Mouse (Mus musculus) midbrain, embryonic 14.5 days (tissue): Measurements from ENCODE around the gene Papolb. TPM values are rescaled to one million over a fixed set of nuclear protein-coding genes. Genes with fewer than 3 reads are reported as not detected.

Source experiments
- ATAC-seq: fragments of 200-750 bp; cut with Nextera tagmentation; 2 replicates; pipeline ENCODE4 v1.8.0; 2017; ENCODE audit warnings: moderate number of reproducible peaks, moderate library complexity; ENCODE audit not compliant: low FRiP score, low TSS enrichment
- DNase-seq: peaks from one replicate; pipeline ENCODE4 v3.0.0-alpha.2; 2015
- H3K27ac ChIP-seq: fragments of 300-500 bp; sonication (generic); replicated peaks from 2 replicates; pipeline ENCODE4 v1.5.1; 2014; ENCODE audit warnings: mild to moderate bottlenecking, low read depth, low read length, moderate library complexity
- H3K27me3 ChIP-seq: fragments of 300-500 bp; sonication (generic); 2 replicates; pipeline ENCODE4 v1.6.1; 2014; ENCODE audit warnings: low read length, control low read depth, mixed read lengths; ENCODE audit not compliant: control insufficient read depth, insufficient read depth
- H3K36me3 ChIP-seq: fragments of 300-500 bp; sonication (generic); 2 replicates; pipeline ENCODE4 v1.6.1; 2014; ENCODE audit warnings: low read length, control low read depth; ENCODE audit not compliant: control insufficient read depth, insufficient read depth
- H3K4me1 ChIP-seq: fragments of 300-500 bp; sonication (generic); 2 replicates; pipeline ENCODE4 v1.6.1; 2014; ENCODE audit warnings: mild to moderate bottlenecking, antibody characterized with exemption, low read length, control low read depth; ENCODE audit not compliant: control insufficient read depth, insufficient read depth
- H3K4me2 ChIP-seq: fragments of 300-500 bp; sonication (generic); 2 replicates; pipeline ENCODE4 v1.6.1; 2014; ENCODE audit warnings: mild to moderate bottlenecking, low read length, moderate library complexity
- H3K4me3 ChIP-seq: fragments of 300-500 bp; sonication (generic); replicated peaks from 2 replicates; pipeline ENCODE4 v1.5.1; 2014; ENCODE audit warnings: low read depth, low read length
- H3K9ac ChIP-seq: fragments of 300-500 bp; sonication (generic); replicated peaks from 2 replicates; pipeline ENCODE4 v1.6.1; 2014; ENCODE audit warnings: mild to moderate bottlenecking, low read length, moderate library complexity
- H3K9me3 ChIP-seq: fragments of 300-500 bp; sonication (generic); 2 replicates; pipeline ENCODE4 v1.6.1; 2016; ENCODE audit warnings: low read length, control low read depth, mixed read lengths; ENCODE audit not compliant: control insufficient read depth
- WGBS: fragments of 180-500 bp; shearing (Covaris S2); extraction: QIAGEN DNeasy Blood & Tissue Kit; methylation state at CpG from one replicate; pipeline ENCODE4 v1.1.7; 2014; 5-methylcytosine and 5-hydroxymethylcytosine counted together
- polyA plus RNA-seq: library from polyadenylated mRNA; unstranded; fragments of >200 nt; fragmentation: Nextera tagmentation; extraction: Ambion mirVana; gene quantifications from 2 replicates; pipeline ENCODE4 v1.2.1, GENCODE M21; 2014

Gene Papolb
- polyA plus RNA-seq, 1 experiment from 2014 or later: 0.34 TPM

GRCm38 (mm10) chr5:142505695-142506423 lies 24.0 kb downstream of the Papolb start:
- Histone ChIP-seq H3K9me3 (no peaks in the 10 kb centered on the region), H3K27ac (no peak overlapping the region), H3K4me2 (no peak overlapping the region), H3K27me3 (no peaks in the 10 kb centered on the region), H3K4me1 (peaks cover 12% of the 10 kb centered on the region), H3K4me3 (no peak overlapping the region), H3K36me3 (0 out of 2 replicates have a peak, but pooled peaks cover 9% of the 10 kb centered on the region), H3K9ac (no peak overlapping the region)
- ATAC-seq: no peak
- 85% methylated on average over 3 of the region's 3 CpGs for WGBS
- no peak for DNase-seq

GRCm38 (mm10) chr5:142504175-142504574 lies 25.7 kb downstream of the Papolb start:
- DNase-seq (no peak), ATAC-seq (no peak)
- WGBS: 88% methylated on average over 3 of the region's 3 CpGs
- Histone ChIP-seq H3K4me1 (peaks cover 4% of the 10 kb centered on the region), H3K36me3 (0 out of 2 replicates have a peak, but pooled peaks cover 9% of the 10 kb centered on the region), H3K4me2 (no peak overlapping the region), H3K9me3 (no peaks in the 10 kb centered on the region), H3K27ac (no peak overlapping the region), H3K27me3 (no peaks in the 10 kb centered on the region), H3K9ac (no peak overlapping the region), H3K4me3 (no peak overlapping the region)

- no peak overlapping the region for H3K9ac ChIP-seq
- H3K4me1 ChIP-seq: no peaks in the 10 kb centered on the region
- DNase-seq (peak; percentile 91), ATAC-seq (peak; percentile 73)
- no peak overlapping the region for H3K4me3 ChIP-seq
- H3K9me3 ChIP-seq: no peaks in the 10 kb centered on the region
- H3K36me3 ChIP-seq: 0 out of 2 replicates have a peak, but pooled peaks cover 14% of the 10 kb centered on the region
- H3K27me3 ChIP-seq: no peaks in the 10 kb centered on the region
- WGBS: 3% methylated on average over 3 of the region's 3 CpGs
- H3K27ac ChIP-seq: no peak overlapping the region
- no peak overlapping the region for H3K4me2 ChIP-seq
Measured at GRCm38 (mm10) chr5:142502414-142502813, 27.5 kb downstream of the Papolb start.

GRCm38 (mm10) chr5:142500918-142501317 lies 29.0 kb downstream of the Papolb start:
- DNase-seq: no peak
- Histone ChIP-seq H3K27me3 (no peaks in the 10 kb centered on the region), H3K9ac (no peak overlapping the region), H3K4me2 (no peak overlapping the region), H3K27ac (no peak overlapping the region), H3K4me1 (no peaks in the 10 kb centered on the region), H3K9me3 (no peaks in the 10 kb centered on the region), H3K4me3 (no peak overlapping the region), H3K36me3 (peaks cover 9% of the 10 kb centered on the region; the same call in 1 of the 2 replicates)
- WGBS: 87% methylated on average over 10 of the region's 10 CpGs
- no peak for ATAC-seq

- ATAC-seq (no peak), DNase-seq (peak; percentile 71)
- peaks cover 9% of the 10 kb centered on the region; the same call in 1 of the 2 replicates for H3K36me3 ChIP-seq
- no peak overlapping the region for H3K4me3 ChIP-seq
- no peak overlapping the region for H3K9ac ChIP-seq
- H3K4me1 ChIP-seq: no peaks in the 10 kb centered on the region
- H3K4me2 ChIP-seq: no peak overlapping the region
- no peaks in the 10 kb centered on the region for H3K9me3 ChIP-seq
- no peak overlapping the region for H3K27ac ChIP-seq
- H3K27me3 ChIP-seq: no peaks in the 10 kb centered on the region
- WGBS: 32% methylated on average over 3 of the region's 3 CpGs
Measured at GRCm38 (mm10) chr5:142498964-142499363, 30.9 kb downstream of the Papolb start.

GRCm38 (mm10) chr5:142495321-142496096 lies 34.4 kb downstream of the Papolb start:
- 56% methylated on average over 14 of the region's 14 CpGs for WGBS
- no peak overlapping the region for H3K9ac ChIP-seq
- H3K4me2 ChIP-seq: no peak overlapping the region
- H3K4me1 ChIP-seq: no peaks in the 10 kb centered on the region
- peaks cover 11% of the 10 kb centered on the region; the same call in 1 of the 2 replicates for H3K36me3 ChIP-seq
- H3K9me3 ChIP-seq: no peaks in the 10 kb centered on the region
- H3K27ac ChIP-seq: no peak overlapping the region
- no peak overlapping the region for H3K4me3 ChIP-seq
- DNase-seq: peak; percentile 23
- ATAC-seq: no peak
- H3K27me3 ChIP-seq: no peaks in the 10 kb centered on the region

GRCm38 (mm10) chr5:142493307-142493706 lies 36.6 kb downstream of the Papolb start:
- ATAC-seq: no peak
- no peak overlapping the region for H3K9ac ChIP-seq

GRCm38 (mm10) chr5:142489955-142490707 lies 39.7 kb downstream of the Papolb start:
- ATAC-seq (no peak), DNase-seq (no peak)
- WGBS: 77% methylated on average over 9 of the region's 9 CpGs
- Histone ChIP-seq H3K9ac (no peak overlapping the region), H3K27me3 (no peaks in the 10 kb centered on the region), H3K36me3 (0 out of 2 replicates have a peak, but pooled peaks cover 7% of the 10 kb centered on the region), H3K4me2 (no peak overlapping the region), H3K4me1 (no peaks in the 10 kb centered on the region), H3K27ac (no peak overlapping the region), H3K4me3 (no peak overlapping the region), H3K9me3 (no peaks in the 10 kb centered on the region)

More at GRCm38 (mm10) chr5:142493307-142493706, 36.6 kb downstream of the Papolb start:
- H3K4me1 ChIP-seq: no peaks in the 10 kb centered on the region
- 87% methylated on average over 3 of the region's 3 CpGs for WGBS
- no peaks in the 10 kb centered on the region for H3K27me3 ChIP-seq
- no peak overlapping the region for H3K4me3 ChIP-seq
- no peak overlapping the region for H3K27ac ChIP-seq
- DNase-seq: no peak
- H3K9me3 ChIP-seq: no peaks in the 10 kb centered on the region
- no peak overlapping the region for H3K4me2 ChIP-seq
- H3K36me3 ChIP-seq: peaks cover 11% of the 10 kb centered on the region; the same call in 1 of the 2 replicates
